Mouse (Mus musculus) lung, embryonic 14.5 days (tissue): ENCODE measurements around the gene Dock11. TPM values are rescaled to one million over a fixed set of nuclear protein-coding genes. Genes with fewer than 3 reads are reported as not detected.

ENCODE experiments used
- ATAC-seq: fragments of 200-750 bp; cut with Nextera tagmentation; 2 replicates; pipeline ENCODE4 v1.8.0; 2017; ENCODE audit warnings: mild to moderate bottlenecking, moderate TSS enrichment, moderate library complexity; ENCODE audit not compliant: insufficient read depth
- DNase-seq: peaks from one replicate; pipeline ENCODE4 v3.0.0-alpha.2; 2015
- H3K27ac ChIP-seq: fragments of 300-500 bp; sonication (generic); 2 replicates; pipeline ENCODE4 v1.5.1; 2014; ENCODE audit warnings: low read depth, mild to moderate bottlenecking, moderate library complexity
- H3K27me3 ChIP-seq: fragments of 300-500 bp; sonication (generic); 2 replicates; pipeline ENCODE4 v1.6.1; 2014; ENCODE audit warnings: low read length, control low read depth; ENCODE audit not compliant: insufficient read depth
- H3K36me3 ChIP-seq: fragments of 300-500 bp; sonication (generic); 2 replicates; pipeline ENCODE4 v1.6.1; 2014; ENCODE audit warnings: control low read depth; ENCODE audit not compliant: insufficient read depth
- H3K4me1 ChIP-seq: fragments of 300-500 bp; sonication (generic); 2 replicates; pipeline ENCODE4 v1.6.1; 2014; ENCODE audit warnings: antibody characterized with exemption, control low read depth; ENCODE audit not compliant: insufficient read depth
- H3K4me2 ChIP-seq: fragments of 300-500 bp; sonication (generic); 2 replicates; pipeline ENCODE4 v1.6.1; 2014; ENCODE audit warnings: mild to moderate bottlenecking
- H3K4me3 ChIP-seq: fragments of 300-500 bp; sonication (generic); 2 replicates; pipeline ENCODE4 v1.5.1; 2014; ENCODE audit warnings: low read depth, low read length
- H3K9ac ChIP-seq: fragments of 300-500 bp; sonication (generic); 2 replicates; pipeline ENCODE4 v1.6.1; 2014
- H3K9me3 ChIP-seq: fragments of 300-500 bp; sonication (generic); 2 replicates; pipeline ENCODE4 v1.6.1; 2016; ENCODE audit warnings: low read depth, low read length, control low read depth
- CTCF ChIP-seq: IDR thresholded peaks from 2 replicates; pipeline ENCODE4 v1.5.1; 2016; ENCODE audit warnings: antibody characterized with exemption, low read depth
- WGBS: fragments of 180-500 bp; shearing (Covaris S2); extraction: QIAGEN DNeasy Blood & Tissue Kit; methylation state at CpG from one replicate; pipeline ENCODE4 v1.1.7; 2014; 5-methylcytosine and 5-hydroxymethylcytosine counted together
- polyA plus RNA-seq: library from polyadenylated mRNA; unstranded; fragments of >200 nt; fragmentation: Nextera tagmentation; extraction: Ambion mirVana; gene quantifications from 2 replicates; pipeline ENCODE4 v1.2.1, GENCODE M21; 2014

Dock11 gene
- polyA plus RNA-seq, 1 experiment from 2014 or later, result 10.4 TPM

DNA sequence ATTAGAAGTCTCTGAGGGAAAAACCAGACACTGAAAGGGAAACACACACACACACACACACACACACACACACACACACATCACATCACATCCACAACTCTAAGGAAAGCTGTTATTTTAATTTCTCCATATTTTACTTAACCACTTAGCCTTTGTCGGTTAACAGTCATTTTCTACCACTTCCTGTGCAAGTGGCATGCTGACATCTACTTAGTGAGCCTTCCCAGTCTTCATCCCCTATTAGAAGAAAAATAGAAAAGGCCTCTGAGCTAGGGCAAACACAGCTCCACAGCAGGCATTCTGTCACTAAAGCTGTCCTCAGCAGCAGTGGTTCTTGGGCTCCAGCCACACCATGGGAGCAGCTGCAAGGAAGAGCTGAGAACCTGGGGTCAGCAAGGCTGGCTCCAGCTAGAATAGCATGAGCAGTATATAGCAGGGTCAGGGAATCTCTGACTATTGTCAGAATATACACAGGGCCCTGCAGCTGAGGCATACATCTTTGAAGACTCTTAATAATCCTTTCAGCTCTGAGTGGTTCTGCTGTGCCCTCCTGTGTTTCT, 36.2 kb downstream of the Dock11 start:
- no peaks in the 10 kb centered on the region for H3K4me1 ChIP-seq
- WGBS, result 62% methylated on average over 1 of the region's 1 CpGs

DNA sequence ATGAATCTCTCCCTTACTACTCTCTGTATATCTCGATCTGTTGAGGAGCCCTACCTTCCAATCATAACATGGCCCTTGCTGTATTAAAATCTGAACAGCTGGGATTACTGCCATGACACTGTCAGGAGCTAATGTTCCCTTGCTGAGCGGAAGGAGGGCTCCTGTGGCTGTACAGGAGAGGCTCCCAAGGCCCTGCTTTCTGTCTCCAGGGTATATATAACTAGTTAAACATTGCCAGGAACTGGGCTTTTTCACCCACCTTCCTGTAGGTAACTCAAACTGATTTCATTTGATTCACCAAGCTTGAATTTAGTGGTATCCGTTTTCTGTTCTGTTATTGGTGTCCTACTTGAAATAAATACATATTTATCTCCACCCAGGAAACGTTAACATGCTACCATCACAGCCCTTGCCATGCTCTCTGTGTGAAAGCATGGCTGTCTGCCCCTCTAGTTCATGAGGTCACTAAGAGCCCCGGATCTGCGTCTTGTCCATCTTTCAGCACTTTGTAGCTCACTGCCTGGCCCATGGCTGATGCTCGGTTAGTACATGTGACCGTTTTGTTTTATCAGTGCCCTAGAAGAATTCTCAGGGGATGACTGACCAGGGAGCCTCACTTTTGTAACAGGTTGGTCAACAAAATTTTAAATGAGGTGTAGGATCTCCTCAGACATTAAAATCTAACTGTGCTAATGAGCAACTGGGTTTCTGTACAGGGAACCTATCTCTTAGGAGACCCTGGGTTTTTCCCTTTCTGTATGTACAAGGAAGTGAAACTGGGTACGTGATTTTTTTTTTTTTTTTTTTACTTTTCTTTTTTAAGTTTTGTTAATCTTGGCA, 41.7 kb downstream of the Dock11 start:
- no peak for ATAC-seq
- WGBS, result 51% methylated on average over 9 of the region's 9 CpGs
- no peak overlapping the region for H3K27ac ChIP-seq

More for the DNA sequence above, 36.2 kb downstream of the Dock11 start:
- Histone ChIP-seq H3K9me3 (no peaks in the 10 kb centered on the region), H3K4me3 (no peak overlapping the region), H3K27me3 (no peaks in the 10 kb centered on the region), H3K4me2 (no peak overlapping the region), H3K36me3 (no peaks in the 10 kb centered on the region), H3K27ac (no peak overlapping the region), H3K9ac (no peak overlapping the region)
- no peak for TF ChIP-seq CTCF
- ATAC-seq (no peak), DNase-seq (no peak)

GRCm38 (mm10) chrX:35930934-35931406, 42.3 kb downstream of the Dock11 start:
- ATAC-seq, result no peak
- WGBS, result 64% methylated on average over 3 of the region's 3 CpGs
- no peak overlapping the region for H3K4me3 ChIP-seq

More for the DNA sequence above, 41.7 kb downstream of the Dock11 start:
- Histone ChIP-seq H3K36me3 (no peaks in the 10 kb centered on the region), H3K27me3 (no peaks in the 10 kb centered on the region), H3K9me3 (no peaks in the 10 kb centered on the region), H3K4me2 (no peak overlapping the region), H3K9ac (no peak overlapping the region), H3K4me1 (no peaks in the 10 kb centered on the region), H3K4me3 (no peak overlapping the region)
- TF ChIP-seq CTCF, result no peak
- no peak for DNase-seq

GRCm38 (mm10) chrX:35931945-35932344, 43.3 kb downstream of the Dock11 start:
- Histone ChIP-seq H3K4me3 (no peak overlapping the region), H3K9ac (no peak overlapping the region), H3K9me3 (no peaks in the 10 kb centered on the region), H3K4me1 (no peaks in the 10 kb centered on the region), H3K4me2 (no peak overlapping the region), H3K27ac (no peak overlapping the region), H3K27me3 (no peaks in the 10 kb centered on the region), H3K36me3 (no peaks in the 10 kb centered on the region)
- no peak for TF ChIP-seq CTCF
- DNase-seq (no peak), ATAC-seq (no peak)
- 43% methylated on average over 1 of the region's 1 CpGs for WGBS

More at GRCm38 (mm10) chrX:35930934-35931406, 42.3 kb downstream of the Dock11 start:
- Histone ChIP-seq H3K27me3 (no peaks in the 10 kb centered on the region), H3K36me3 (no peaks in the 10 kb centered on the region), H3K4me1 (no peaks in the 10 kb centered on the region), H3K9ac (no peak overlapping the region), H3K9me3 (no peaks in the 10 kb centered on the region), H3K4me2 (no peak overlapping the region), H3K27ac (no peak overlapping the region)
- no peak for DNase-seq
- TF ChIP-seq CTCF, result no peak

- Histone ChIP-seq H3K4me3 (no peak overlapping the region), H3K27me3 (no peaks in the 10 kb centered on the region), H3K4me1 (no peaks in the 10 kb centered on the region), H3K9ac (no peak overlapping the region), H3K9me3 (no peaks in the 10 kb centered on the region), H3K36me3 (no peaks in the 10 kb centered on the region), H3K4me2 (no peak overlapping the region), H3K27ac (no peak overlapping the region)
- ATAC-seq, result no peak
- no peak for DNase-seq
- no peak for TF ChIP-seq CTCF
Measured at GRCm38 (mm10) chrX:35932952-35933351, 44.3 kb downstream of the Dock11 start.

GRCm38 (mm10) chrX:35938112-35938511, 49.5 kb downstream of the Dock11 start:
- no peak for ATAC-seq
- 77% methylated on average over 5 of the region's 5 CpGs for WGBS

GRCm38 (mm10) chrX:35946394-35946793, 57.8 kb downstream of the Dock11 start:
- no peak overlapping the region for H3K4me3 ChIP-seq
- no peak for TF ChIP-seq CTCF
- no peak for DNase-seq
- 58% methylated on average over 1 of the region's 1 CpGs for WGBS
- no peaks in the 10 kb centered on the region for H3K27me3 ChIP-seq
- H3K27ac ChIP-seq, result no peak overlapping the region
- H3K9ac ChIP-seq, result no peak overlapping the region
- H3K9me3 ChIP-seq, result no peaks in the 10 kb centered on the region
- H3K36me3 ChIP-seq, result no peaks in the 10 kb centered on the region
- no peak for ATAC-seq
- no peak overlapping the region for H3K4me2 ChIP-seq
- H3K4me1 ChIP-seq, result no peaks in the 10 kb centered on the region

More at GRCm38 (mm10) chrX:35938112-35938511, 49.5 kb downstream of the Dock11 start:
- Histone ChIP-seq H3K4me3 (no peak overlapping the region), H3K27ac (no peak overlapping the region), H3K9me3 (no peaks in the 10 kb centered on the region), H3K9ac (no peak overlapping the region), H3K27me3 (no peaks in the 10 kb centered on the region), H3K36me3 (no peaks in the 10 kb centered on the region), H3K4me2 (no peak overlapping the region), H3K4me1 (no peaks in the 10 kb centered on the region)
- TF ChIP-seq CTCF, result no peak
- DNase-seq, result no peak
